Mouse (Mus musculus): ENCODE data around the gene Slit3.

- TF ChIP-seq POLR2AphosphoS5 (IDR thresholded peaks at IDR 0.05; ENCODE audit: borderline replicate concordance, low read depth, low read length) (no peak), KAT2A (conservative IDR thresholded peaks at IDR 0.05; ENCODE audit: low read depth, low read length) (no peak), CTCF (IDR thresholded peaks at IDR 0.05 in 2 of 3, conservative IDR thresholded peaks at IDR 0.05 in 1 of 3; ENCODE audit: control insufficient read depth in 1 of 3, insufficient read depth in 1 of 3, low read depth in 2 of 3, low read length in 3 of 3, poor library complexity in 1 of 3, severe bottlenecking in 1 of 3) (peak; percentile 13 to 41 (median 28); a peak in 4 of 6 replicates), NELFE (IDR thresholded peaks at IDR 0.05; ENCODE audit: low read depth, low read length) (no peak), HCFC1 (IDR thresholded peaks at IDR 0.05; ENCODE audit: low read depth, low read length) (no peak), ZNF384 (IDR thresholded peaks at IDR 0.05; ENCODE audit: low read depth, low read length) (no peak)
These were observed 582.4 kb downstream of the Slit3 start for GRCm38 (mm10) chr11:35703471-35703870.

All from MEL (cell line).